Mouse (Mus musculus): ENCODE data around the gene Gm21488. TPM values are rescaled to one million over a fixed set of nuclear protein-coding genes. Genes with fewer than 3 reads are reported as not detected.
"Not testable (repeated sequence)": the region's sequence is repeated elsewhere in the genome, so short reads cannot be mapped to it uniquely, and the experiment has no call there.

Gm21488 gene
- total RNA-seq (2021) = not detected

DNA sequence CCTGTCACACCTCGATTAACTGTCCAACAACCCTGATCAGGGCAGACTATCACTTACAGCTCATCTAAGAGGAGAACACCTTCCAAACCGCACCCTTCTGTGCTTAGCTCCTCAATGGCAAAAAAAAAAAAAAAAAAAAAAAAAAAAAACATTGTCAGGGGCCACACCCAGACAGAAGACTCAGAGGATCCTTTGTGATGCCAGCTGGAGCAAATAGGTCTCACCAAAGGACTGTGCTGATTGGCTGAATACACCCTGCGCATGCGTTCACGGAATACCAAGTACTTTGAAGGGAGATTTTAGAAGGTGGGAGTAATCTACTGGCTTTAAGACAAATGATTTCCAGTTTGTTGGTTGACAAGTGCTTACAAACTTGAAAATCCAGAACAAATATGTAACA, at the start of gene Gm21488:
Gene Gm21488 (minus strand): TSS at position 101 of the 400 bp plus-strand sequence.
- DNase-seq; intact Hi-C loops (cut with DNase I): not testable (repeated sequence)
